Mouse (Mus musculus): ENCODE measurements around the gene Igsf3.

GRCm38 (mm10) chr3:101356583-101357553 lies 20.0 kb upstream of the Igsf3 start:
- TF ChIP-seq CTCF (IDR thresholded peaks at IDR 0.05; ENCODE audit: insufficient read depth, low read depth, low read length) = no peak
- TF ChIP-seq POLR2A (IDR thresholded peaks at IDR 0.05; ENCODE audit: insufficient read depth, low read depth, low read length) = no peak

All from olfactory bulb, adult 2 months (tissue).